Mouse (Mus musculus) left cerebral cortex, postnatal 25 days (tissue): ENCODE measurements at regions not wholly inside any gene's neighbourhood (a gene's known extent, or its start where the extent isn't known, plus 50 kb on each side); places are given as distances from the start of the nearest gene placed in this dataset.

Experiments used
- DNase-seq, 2 experiments: peaks; one replicate each; pipeline ENCODE4 v3.0.0; 2022; ENCODE audit warnings: low spot score in 2 of 2, mixed read lengths in 1 of 2
- intact Hi-C: fragments of 180-260 bp; cut with DNase I; formaldehyde crosslinking; loops from one replicate; pipeline ENCODE4 v1.15.1; 2025

DNA sequence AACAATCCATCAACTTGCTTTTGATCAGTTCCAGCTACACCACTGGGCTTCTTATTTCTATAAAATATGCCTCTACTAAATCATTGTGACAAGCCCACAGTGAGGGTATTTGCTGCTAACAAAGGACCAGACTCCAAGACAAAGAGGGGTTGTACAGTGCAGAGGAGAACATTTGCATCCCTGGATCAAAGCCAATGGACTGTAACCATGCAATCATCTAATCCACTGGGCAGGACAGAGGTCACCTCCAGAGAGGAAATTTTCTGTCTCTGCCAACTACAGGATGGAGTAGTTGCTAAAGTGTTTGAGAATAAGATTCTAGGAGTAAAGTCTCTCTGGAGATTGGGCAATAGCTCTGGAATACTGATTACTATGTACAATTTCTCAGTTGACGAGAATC lies 272.9 kb downstream of the Cox7c start:
- DNase-seq: no peak
- intact Hi-C loops: no loop called here

DNA sequence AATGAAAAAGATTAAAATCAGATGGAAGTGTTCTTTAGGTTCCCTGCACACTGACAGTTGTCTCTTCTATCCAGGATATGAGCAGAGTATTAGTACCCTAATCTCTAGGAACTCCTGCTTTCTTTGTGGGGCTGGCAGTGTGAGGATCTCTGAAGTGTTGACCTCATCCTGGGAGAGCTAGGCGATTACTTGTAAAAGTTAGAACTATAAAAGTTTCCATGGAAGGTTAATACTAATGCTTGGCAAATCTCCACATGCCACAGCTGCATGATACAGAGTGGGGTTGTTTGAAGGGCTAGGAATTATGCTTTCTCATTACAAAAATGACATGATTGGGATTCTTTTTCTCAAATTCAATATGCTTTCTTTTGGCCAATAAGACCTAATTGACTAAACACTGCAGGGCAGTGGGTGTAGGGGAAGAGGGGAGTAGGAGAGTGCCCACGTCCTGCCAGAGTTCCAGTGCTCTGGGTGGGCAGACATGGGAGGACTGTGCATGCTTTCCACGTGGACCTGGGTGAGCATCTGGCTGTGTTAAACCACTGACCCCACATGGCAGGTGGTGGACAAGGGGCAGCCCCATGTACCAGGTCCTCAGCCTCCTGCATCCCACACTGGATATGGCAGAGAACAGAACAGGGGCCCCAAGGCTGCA lies 275.6 kb downstream of the Cox7c start:
- intact Hi-C loops: no loop called here
- no peak for DNase-seq

DNA sequence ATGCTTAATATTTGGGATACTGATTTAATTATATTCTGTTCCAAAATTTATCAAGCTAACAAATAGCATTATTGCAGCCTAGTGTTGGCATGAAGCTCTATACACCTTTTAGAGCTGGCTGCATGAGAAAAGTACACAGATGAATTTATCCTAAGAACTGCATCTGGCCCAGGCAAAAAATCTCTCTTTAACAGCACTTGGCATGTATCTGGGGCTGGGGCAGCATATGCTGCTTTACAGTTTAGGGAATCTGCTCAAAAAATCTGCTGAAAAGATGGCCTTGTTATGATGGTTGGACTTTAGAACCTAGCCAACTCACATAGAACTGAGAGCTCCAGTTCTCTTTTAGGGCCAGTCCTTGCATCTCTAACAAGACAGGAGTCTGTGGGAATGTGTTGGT lies 276.2 kb downstream of the Cox7c start:
- intact Hi-C loops: no loop called here
- DNase-seq: peak in 1 of 2 experiments; percentile 31

DNA sequence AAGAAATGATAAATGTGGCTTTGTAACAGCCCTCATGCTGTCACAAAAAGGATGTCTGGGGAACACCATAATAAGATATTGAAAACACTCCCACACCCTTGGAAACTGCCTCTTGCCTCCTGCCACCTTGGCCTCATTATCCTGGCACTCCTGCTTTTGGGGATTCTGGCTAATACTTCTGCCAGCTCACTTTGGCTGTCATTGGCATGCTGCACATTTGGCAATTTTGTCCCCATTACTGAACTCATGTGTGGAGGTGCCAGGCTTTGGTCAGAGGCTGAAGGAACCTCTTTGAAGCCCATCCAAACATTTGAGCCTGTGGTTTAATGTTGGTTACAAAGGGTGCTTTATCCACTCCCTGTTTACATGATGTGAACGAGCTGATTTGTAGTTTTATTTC lies 278.2 kb downstream of the Cox7c start:
- intact Hi-C loops: no loop called here
- DNase-seq: peak in 1 of 2 experiments; percentile 2

DNA sequence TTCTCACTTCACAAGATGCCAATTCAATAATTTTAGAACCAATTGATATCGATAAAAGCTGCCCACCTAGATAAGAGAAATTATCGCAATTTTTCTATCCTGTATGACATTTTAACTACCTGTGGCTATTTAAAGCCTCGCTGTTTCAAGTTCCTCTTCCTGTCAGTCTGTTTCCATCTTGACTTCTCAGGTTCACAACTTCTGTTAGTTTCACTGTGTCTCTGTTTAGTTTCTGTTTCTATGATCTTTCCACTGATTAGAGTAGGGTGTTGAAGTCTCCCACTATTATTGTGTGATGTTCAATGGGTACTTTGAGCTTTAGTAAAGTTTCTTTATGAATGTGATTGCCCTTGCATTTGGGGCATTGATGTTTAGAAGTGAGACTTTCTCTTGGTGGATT lies 322.1 kb downstream of the Cox7c start:
- intact Hi-C loops: no loop called here
- no peak for DNase-seq

DNA sequence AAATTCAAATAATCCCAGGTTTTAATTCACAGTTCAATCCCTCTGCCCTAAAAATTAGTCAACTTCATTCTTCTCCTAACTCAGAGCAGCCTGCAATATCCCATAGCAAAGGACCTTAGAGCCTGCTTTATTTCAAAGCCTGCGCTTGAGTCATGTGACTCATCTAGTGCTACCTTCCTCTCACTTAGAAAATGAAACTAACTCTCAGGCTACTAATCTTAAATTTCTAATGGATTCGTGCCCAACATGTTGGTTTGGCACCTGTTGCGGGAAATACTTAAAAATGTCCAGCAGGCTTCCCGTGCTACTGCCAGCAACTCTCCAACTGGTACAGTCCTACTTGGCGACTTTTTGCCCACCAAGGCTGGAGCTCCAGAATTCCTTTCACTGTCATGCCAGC lies 322.6 kb downstream of the Cox7c start:
- intact Hi-C loops: no loop called here

DNA sequence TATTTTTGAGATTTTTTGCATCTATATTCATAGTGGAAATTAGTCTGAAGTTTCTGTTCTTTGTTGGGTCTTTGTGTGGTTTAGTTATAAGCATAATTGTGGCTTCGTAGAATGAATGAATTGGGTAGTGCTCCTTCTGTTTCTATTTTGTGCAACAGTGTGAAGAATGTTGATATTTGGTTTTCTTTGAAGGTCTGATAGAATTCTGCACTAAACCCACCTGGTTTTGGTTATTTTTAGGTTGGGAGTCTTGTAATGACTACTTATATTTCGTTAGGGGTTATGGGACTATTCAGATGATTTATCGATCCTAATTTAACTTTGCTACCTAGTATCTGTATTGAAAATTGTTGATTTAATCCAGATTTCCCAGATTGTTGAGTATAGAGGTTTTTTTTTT lies 326.4 kb downstream of the Cox7c start:
- DNase-seq: no peak
- intact Hi-C loops: no loop called here

More for the DNA sequence above, 322.6 kb downstream of the Cox7c start:
- no peak for DNase-seq

DNA sequence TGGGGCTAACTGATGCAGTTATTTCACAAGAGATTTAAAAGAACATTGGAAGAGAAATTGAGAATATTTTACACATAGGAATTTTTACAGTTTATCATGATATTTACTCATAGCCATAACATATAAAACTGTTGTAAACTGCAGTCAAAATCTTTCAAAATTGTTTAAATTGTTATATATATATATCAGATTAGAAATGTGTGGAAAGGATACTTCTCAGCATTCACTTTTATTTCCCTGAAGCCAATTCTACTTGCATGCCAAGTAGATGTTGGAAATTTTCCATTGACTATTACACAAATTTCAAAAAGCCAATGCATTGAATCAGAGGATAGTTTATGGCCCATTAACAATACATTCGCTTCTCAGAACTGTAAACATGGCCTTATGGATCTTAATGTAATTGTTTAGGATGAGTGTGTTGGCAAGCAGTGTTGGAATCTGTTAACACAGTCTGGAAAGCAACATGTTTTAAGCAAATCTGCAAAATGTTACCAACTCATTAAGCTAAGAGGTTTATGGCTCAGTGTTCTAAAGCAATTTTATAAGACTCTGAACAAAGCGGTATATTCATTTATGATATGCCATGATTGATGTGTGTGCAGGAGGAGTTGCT lies 330.7 kb downstream of the Cox7c start:
- DNase-seq: no peak
- intact Hi-C loops: no loop called here

DNA sequence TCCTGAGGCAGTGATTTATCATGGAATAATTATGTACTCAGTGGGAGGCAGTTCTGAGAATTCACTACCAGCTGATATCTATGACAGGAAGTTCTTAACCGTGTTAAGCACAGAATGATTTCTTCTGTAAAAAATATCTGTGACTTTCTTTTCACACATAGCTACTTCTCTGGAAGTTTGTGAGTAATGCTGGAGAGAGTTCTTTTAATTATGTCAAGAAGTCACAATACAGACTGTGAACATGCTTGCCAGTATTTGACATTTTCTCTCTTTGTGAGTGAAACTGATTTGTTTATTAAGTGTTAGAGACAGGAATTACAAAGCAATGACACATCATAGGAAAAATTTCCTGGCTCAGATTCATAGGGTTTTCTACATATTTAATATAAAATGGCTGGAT lies 354.3 kb downstream of the Cox7c start:
- DNase-seq: no peak
- intact Hi-C loops: no loop called here
